Mouse (Mus musculus): ENCODE measurements around the gene Sftpd.

GRCm38 (mm10) chr14:41168567-41168966 is 16.4 kb downstream of the Sftpd start:
- TF ChIP-seq POLR2A (IDR thresholded peaks at IDR 0.05; ENCODE audit: extremely low read depth, insufficient read depth, low read length) (no peak), CTCF (IDR thresholded peaks at IDR 0.05; ENCODE audit: low read depth, low read length) (no peak)

Data from liver, adult 2 months (tissue).